Mouse (Mus musculus) heart, embryonic 16.5 days (tissue): ENCODE results near the gene 5730522E02Rik. TPM values are rescaled to one million over a fixed set of nuclear protein-coding genes. Genes with fewer than 3 reads are reported as not detected.

Source experiments
- ATAC-seq: fragments of 200-750 bp; cut with Nextera tagmentation; replicated peaks from 2 replicates; pipeline ENCODE4 v1.8.0; 2017; ENCODE audit warnings: moderate number of reproducible peaks; ENCODE audit not compliant: insufficient read depth, low FRiP score; ENCODE audit errors: extremely low read depth
- H3K27ac ChIP-seq: fragments of 300-500 bp; sonication (generic); 2 replicates; pipeline ENCODE4 v1.5.1; 2014; ENCODE audit warnings: mild to moderate bottlenecking, low read length, control low read depth, moderate library complexity
- H3K27me3 ChIP-seq: fragments of 300-500 bp; sonication (generic); 2 replicates; pipeline ENCODE4 v1.6.1; 2014; ENCODE audit warnings: low read length, mixed read lengths; ENCODE audit not compliant: control insufficient read depth, insufficient read depth
- H3K36me3 ChIP-seq: fragments of 300-500 bp; sonication (generic); 2 replicates; pipeline ENCODE4 v1.6.1; 2014; ENCODE audit not compliant: control insufficient read depth, insufficient read depth
- H3K4me1 ChIP-seq: fragments of 300-500 bp; sonication (generic); 2 replicates; pipeline ENCODE4 v1.6.1; 2014; ENCODE audit warnings: low read length, mixed read lengths; ENCODE audit not compliant: control insufficient read depth, insufficient read depth
- H3K4me2 ChIP-seq: fragments of 300-500 bp; sonication (generic); 2 replicates; pipeline ENCODE4 v1.6.1; 2014; ENCODE audit warnings: low read depth, mild to moderate bottlenecking, control low read depth, low read length
- H3K4me3 ChIP-seq: fragments of 300-500 bp; sonication (generic); 2 replicates; pipeline ENCODE4 v1.5.1; 2014; ENCODE audit warnings: mild to moderate bottlenecking, control low read depth, low read length
- H3K9ac ChIP-seq: fragments of 300-500 bp; sonication (generic); 2 replicates; pipeline ENCODE4 v1.6.1; 2014; ENCODE audit warnings: low read length, control low read depth
- H3K9me3 ChIP-seq: fragments of 300-500 bp; sonication (generic); replicated peaks from 2 replicates; pipeline ENCODE4 v1.6.1; 2016; ENCODE audit warnings: low read length; ENCODE audit not compliant: control insufficient read depth
- WGBS: fragments of 180-500 bp; shearing (Covaris S2); extraction: QIAGEN DNeasy Blood & Tissue Kit; methylation state at CpG from one replicate; pipeline ENCODE4 v1.1.7; 2014; 5-methylcytosine and 5-hydroxymethylcytosine counted together
- polyA plus RNA-seq: library from polyadenylated mRNA; unstranded; fragments of >200 nt; fragmentation: Nextera tagmentation; extraction: Ambion mirVana; gene quantifications from 2 replicates; pipeline ENCODE4 v1.2.1, GENCODE M21; 2015

5730522E02Rik gene
- polyA plus RNA-seq, 1 experiment from 2014 or later: 0.84 TPM

DNA sequence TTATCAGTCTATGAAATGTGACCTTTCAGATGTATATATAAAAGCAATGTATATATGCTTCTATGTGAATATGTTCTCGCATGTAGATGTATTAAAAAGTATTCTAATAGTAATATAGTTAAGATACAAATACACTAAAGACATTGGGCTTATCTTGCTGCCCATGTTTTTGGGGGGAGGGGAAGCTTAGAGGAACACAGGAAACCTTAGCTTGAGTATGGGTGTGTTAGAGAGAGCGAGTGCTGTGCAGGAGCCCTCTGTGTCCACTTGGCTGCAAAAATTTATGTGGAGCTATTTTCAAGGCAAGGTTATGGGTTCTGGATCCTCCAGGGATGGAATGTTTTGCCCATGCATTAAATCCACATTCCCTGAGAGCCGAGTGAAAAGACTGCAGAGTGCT, 15.1 kb downstream of the 5730522E02Rik start:
- Histone ChIP-seq H3K27ac (no peak overlapping the region), H3K27me3 (no peaks in the 10 kb centered on the region), H3K4me2 (no peak overlapping the region), H3K4me3 (no peak overlapping the region), H3K36me3 (no peaks in the 10 kb centered on the region), H3K9me3 (no peaks in the 10 kb centered on the region), H3K9ac (no peak overlapping the region), H3K4me1 (no peaks in the 10 kb centered on the region)
- WGBS: 79% methylated on average over 3 of the region's 3 CpGs
- no peak for ATAC-seq

DNA sequence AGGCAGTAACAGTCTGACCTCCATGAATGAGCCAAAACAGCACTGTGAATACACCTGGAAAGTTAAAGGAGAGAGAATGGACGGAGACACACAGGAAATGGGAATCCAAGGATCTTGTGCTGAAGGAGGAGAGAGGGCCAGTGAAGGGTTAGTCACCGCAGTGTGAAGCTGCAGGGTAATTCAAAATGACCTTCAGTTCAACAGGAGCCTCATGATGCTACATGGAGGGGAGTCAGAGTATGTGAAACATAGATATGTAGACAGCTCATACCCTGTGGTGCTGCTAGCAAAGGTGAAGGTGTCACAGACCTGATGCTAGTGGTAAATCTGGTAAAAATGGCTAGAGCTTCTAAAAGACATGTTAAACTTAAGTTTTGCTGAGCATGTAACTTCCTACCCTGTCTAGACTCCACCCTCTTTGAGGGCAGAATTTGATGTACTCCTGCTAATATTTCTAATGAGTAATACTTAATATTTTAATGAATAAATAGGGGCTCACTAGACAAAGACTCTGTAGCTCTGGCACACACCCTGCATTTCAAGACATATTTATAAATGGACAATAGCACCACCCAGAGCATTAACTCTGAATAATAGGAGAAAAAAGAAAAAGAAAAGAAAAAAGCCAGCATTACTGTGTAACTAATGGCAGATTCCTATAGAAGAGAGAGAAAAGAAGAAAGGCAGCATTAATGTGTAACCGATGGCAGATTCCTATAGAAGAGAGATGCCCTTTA, 23.2 kb downstream of the 5730522E02Rik start:
- H3K27me3 ChIP-seq: no peaks in the 10 kb centered on the region
- 82% methylated on average over 3 of the region's 3 CpGs for WGBS

DNA sequence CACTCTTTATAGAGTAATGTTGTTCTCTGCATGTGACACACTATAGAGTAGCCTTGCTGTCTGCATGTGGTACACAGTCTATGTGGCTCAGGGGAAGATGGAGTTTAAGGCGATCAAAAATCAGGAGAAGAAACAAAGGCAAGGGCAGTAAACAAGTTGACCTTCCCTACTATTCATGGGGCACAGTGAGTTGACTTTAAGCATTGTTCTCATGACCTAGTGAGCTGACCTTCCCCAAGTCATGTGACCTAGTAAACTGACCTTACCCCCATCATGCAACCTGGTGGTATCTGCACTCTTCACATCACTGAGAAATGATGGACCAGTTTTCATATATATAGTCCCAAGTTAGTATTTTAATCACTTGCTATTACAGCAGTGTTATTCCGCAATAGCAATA, 40.0 kb downstream of the 5730522E02Rik start:
- ATAC-seq: no peak
- H3K9ac ChIP-seq: no peak overlapping the region
- no peaks in the 10 kb centered on the region for H3K36me3 ChIP-seq
- no peak overlapping the region for H3K4me2 ChIP-seq
- H3K9me3 ChIP-seq: no peaks in the 10 kb centered on the region
- H3K27me3 ChIP-seq: no peaks in the 10 kb centered on the region
- no peak overlapping the region for H3K4me3 ChIP-seq
- WGBS: 93% methylated on average over 2 of the region's 2 CpGs
- no peak overlapping the region for H3K27ac ChIP-seq
- H3K4me1 ChIP-seq: no peaks in the 10 kb centered on the region

More for the DNA sequence above, 23.2 kb downstream of the 5730522E02Rik start:
- ATAC-seq: no peak
- H3K9me3 ChIP-seq: no peaks in the 10 kb centered on the region
- H3K4me3 ChIP-seq: no peak overlapping the region
- H3K4me1 ChIP-seq: no peaks in the 10 kb centered on the region
- no peak overlapping the region for H3K27ac ChIP-seq
- H3K4me2 ChIP-seq: no peak overlapping the region
- no peak overlapping the region for H3K9ac ChIP-seq
- H3K36me3 ChIP-seq: no peaks in the 10 kb centered on the region

GRCm38 (mm10) chr11:26167609-26167971, 43.0 kb downstream of the 5730522E02Rik start:
- no peak for ATAC-seq

DNA sequence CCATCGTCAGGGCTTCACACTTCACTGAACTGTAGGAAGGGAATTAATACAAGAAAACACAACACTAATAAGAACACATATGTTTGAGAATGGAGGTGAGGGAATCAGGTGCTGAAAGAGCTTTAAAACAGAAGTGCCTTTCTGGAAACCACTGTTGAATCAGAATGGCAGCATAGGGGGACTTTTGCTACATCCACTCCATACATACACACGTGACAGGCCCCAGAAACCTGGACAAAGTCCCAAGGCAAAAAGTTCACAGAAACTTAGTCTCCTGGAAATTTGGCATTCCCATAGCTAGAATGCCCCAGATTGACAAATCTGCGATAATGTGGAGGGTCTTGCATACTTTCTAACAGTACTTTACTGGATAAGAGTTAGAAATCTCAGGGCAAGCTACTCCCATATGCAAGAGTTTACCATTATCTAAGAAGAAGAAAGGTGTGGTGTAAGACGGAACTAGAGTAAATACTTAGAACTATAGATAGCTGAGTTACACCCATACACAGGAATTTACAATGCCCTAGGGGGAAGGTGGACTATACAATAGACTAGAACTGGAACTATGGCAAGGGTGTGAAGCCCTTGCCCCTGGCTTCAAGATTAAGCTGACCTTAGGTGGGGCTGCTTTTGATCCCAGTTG, 43.5 kb downstream of the 5730522E02Rik start:
- no peaks in the 10 kb centered on the region for H3K27me3 ChIP-seq
- ATAC-seq: no peak
- H3K27ac ChIP-seq: no peak overlapping the region
- no peak overlapping the region for H3K9ac ChIP-seq
- no peaks in the 10 kb centered on the region for H3K4me1 ChIP-seq
- WGBS: 74% methylated on average over 4 of the region's 4 CpGs
- no peaks in the 10 kb centered on the region for H3K9me3 ChIP-seq
- H3K36me3 ChIP-seq: no peaks in the 10 kb centered on the region
- no peak overlapping the region for H3K4me3 ChIP-seq
- no peak overlapping the region for H3K4me2 ChIP-seq

More at GRCm38 (mm10) chr11:26167609-26167971, 43.0 kb downstream of the 5730522E02Rik start:
- Histone ChIP-seq H3K4me2 (no peak overlapping the region), H3K9me3 (no peaks in the 10 kb centered on the region), H3K4me1 (no peaks in the 10 kb centered on the region), H3K36me3 (no peaks in the 10 kb centered on the region), H3K9ac (no peak overlapping the region), H3K27ac (no peak overlapping the region), H3K27me3 (no peaks in the 10 kb centered on the region), H3K4me3 (no peak overlapping the region)
- 89% methylated on average over 7 of the region's 7 CpGs for WGBS

GRCm38 (mm10) chr11:26164651-26165259, 45.8 kb downstream of the 5730522E02Rik start:
- WGBS: 80% methylated on average over 5 of the region's 5 CpGs
- H3K4me2 ChIP-seq: no peak overlapping the region
- H3K9me3 ChIP-seq: no peaks in the 10 kb centered on the region
- no peak overlapping the region for H3K4me3 ChIP-seq
- no peak overlapping the region for H3K9ac ChIP-seq
- no peaks in the 10 kb centered on the region for H3K4me1 ChIP-seq
- no peaks in the 10 kb centered on the region for H3K36me3 ChIP-seq
- ATAC-seq: no peak
- no peak overlapping the region for H3K27ac ChIP-seq
- H3K27me3 ChIP-seq: no peaks in the 10 kb centered on the region

DNA sequence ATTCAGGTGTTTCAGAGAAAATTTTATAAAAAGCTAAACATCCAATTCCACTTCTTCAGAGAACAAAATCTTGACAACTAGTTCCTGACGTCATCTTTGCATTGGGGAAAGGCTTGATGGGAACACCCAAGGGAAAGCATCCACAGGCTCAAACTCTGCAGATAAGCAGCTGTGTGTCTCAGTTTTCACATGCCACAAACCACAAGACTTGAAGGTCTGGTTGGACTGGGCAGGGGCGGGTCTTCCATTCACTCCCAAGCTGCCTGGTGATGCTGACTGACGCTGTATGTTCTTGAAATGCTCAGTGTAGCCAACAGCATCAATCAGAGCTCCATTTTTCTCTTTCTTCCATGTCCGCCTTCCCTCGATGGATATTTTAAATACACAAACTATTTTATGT, 49.2 kb downstream of the 5730522E02Rik start:
- Histone ChIP-seq H3K9me3 (no peaks in the 10 kb centered on the region), H3K4me1 (no peaks in the 10 kb centered on the region), H3K4me2 (no peak overlapping the region), H3K4me3 (no peak overlapping the region), H3K27ac (no peak overlapping the region), H3K36me3 (no peaks in the 10 kb centered on the region), H3K27me3 (no peaks in the 10 kb centered on the region), H3K9ac (no peak overlapping the region)
- no peak for ATAC-seq
- WGBS: 60% methylated on average over 5 of the region's 5 CpGs

- H3K27me3 ChIP-seq: no peaks in the 10 kb centered on the region
- H3K36me3 ChIP-seq: no peaks in the 10 kb centered on the region
- H3K4me2 ChIP-seq: no peak overlapping the region
- H3K27ac ChIP-seq: no peak overlapping the region
- no peaks in the 10 kb centered on the region for H3K4me1 ChIP-seq
- whole genome bisulfite sequencing: 66% methylated on average over 3 of the region's 3 CpGs
- H3K9me3 ChIP-seq: no peaks in the 10 kb centered on the region
- H3K9ac ChIP-seq: no peak overlapping the region
- no peak for ATAC-seq
- H3K4me3 ChIP-seq: no peak overlapping the region
These were observed 51.5 kb downstream of the 5730522E02Rik start for GRCm38 (mm10) chr11:26159033-26159432.

GRCm38 (mm10) chr11:26140024-26140423, 70.5 kb downstream of the 5730522E02Rik start:
- no peak overlapping the region for H3K4me2 ChIP-seq

More at GRCm38 (mm10) chr11:26140024-26140423, 70.5 kb downstream of the 5730522E02Rik start:
- 0 out of 2 replicates have a peak, but pooled peaks cover 2% of the 10 kb centered on the region for H3K4me1 ChIP-seq
- no peak for ATAC-seq
- no peaks in the 10 kb centered on the region for H3K36me3 ChIP-seq
- no peak overlapping the region for H3K9ac ChIP-seq
- 78% methylated on average over 3 of the region's 3 CpGs for WGBS
- no peak overlapping the region for H3K4me3 ChIP-seq
- no peaks in the 10 kb centered on the region for H3K27me3 ChIP-seq
- no peaks in the 10 kb centered on the region for H3K9me3 ChIP-seq
- no peak overlapping the region for H3K27ac ChIP-seq
